Mouse (Mus musculus) B cell, adult 67 days (primary cell): ENCODE data around the gene Ikzf1. TPM values are rescaled to one million over a fixed set of nuclear protein-coding genes. Genes with fewer than 3 reads are reported as not detected.

Source experiments
- total RNA-seq, 2 experiments: library from RNA; stranded (reverse); gene quantifications; 4 replicates each; pipeline ENCODE4 v1.2.4; 2023

Ikzf1 gene
- total RNA-seq = 100 to 1,000 TPM; 325 to 354 TPM

GRCm38 (mm10) chr11:11684930-11685852, at the start of gene Ikzf1:
Gene Ikzf1 (plus strand): TSS chr11:11685003.

GRCm38 (mm10) chr11:11808820-11809403, 124.1 kb downstream of the Ikzf1 start, which contains the start of gene Fignl1:
Gene Fignl1 (minus strand): TSS chr11:11808962.

Other genes with a start within 250 kb of the Ikzf1 start
- gene Spata48, start 222.9 kb upstream of the Ikzf1 start, total RNA-seq = 1 to 10 TPM; 5.0 to 5.6 TPM
- gene Zpbp, start 222.6 kb upstream of the Ikzf1 start, total RNA-seq = 1 to 10 TPM in 1 of 2 experiments, under 1 TPM in 1; 0.92 to 2.3 TPM
- not detected for gene 4930512M02Rik, start 57.2 kb upstream of the Ikzf1 start, total RNA-seq
- gene Fignl1, start 124.0 kb downstream of the Ikzf1 start, total RNA-seq = 1 to 10 TPM; 3.4 to 4.0 TPM
- under 1 TPM in 1 of 2 experiments, not detected in 1; 0.42 TPM for gene Ddc, start 213.1 kb downstream of the Ikzf1 start, total RNA-seq